Mouse (Mus musculus) C2C12 (cell line): ENCODE data around the gene Serinc4. TPM values are rescaled to one million over a fixed set of nuclear protein-coding genes. Genes with fewer than 3 reads are reported as not detected.
"Not testable (repeated sequence)": the region's sequence is repeated elsewhere in the genome, so short reads cannot be mapped to it uniquely, and the experiment has no call there.

Experiments used
- H3K27me3 ChIP-seq: one replicate; pipeline ENCODE4 v1.6.1; 2011; ENCODE audit not compliant: control insufficient read depth, insufficient read depth, insufficient read length
- H3K36me3 ChIP-seq: one replicate; pipeline ENCODE4 v1.6.1; 2011; ENCODE audit not compliant: control insufficient read depth, insufficient read depth
- H3K4me3 ChIP-seq: one replicate; pipeline ENCODE4 v1.5.1; 2011; ENCODE audit warnings: mild to moderate bottlenecking, control low read depth; ENCODE audit not compliant: poor library complexity, insufficient read depth, severe bottlenecking
- H3K79me2 ChIP-seq: one replicate; pipeline ENCODE4 v1.6.1; 2011; ENCODE audit not compliant: control insufficient read depth, insufficient read depth
- H3K79me3 ChIP-seq: one replicate; pipeline ENCODE4 v1.6.1; 2011; ENCODE audit warnings: low read depth, control low read depth
- H3ac ChIP-seq: one replicate; pipeline ENCODE3; 2011; ENCODE audit warnings: low read depth; ENCODE audit not compliant: control insufficient read depth, insufficient read length
- CEBPB ChIP-seq: IDR thresholded peaks from one replicate; pipeline ENCODE4 v1.6.1; 2011; ENCODE audit warnings: low read depth, mild to moderate bottlenecking, control low read depth, moderate library complexity
- CTCF ChIP-seq: IDR thresholded peaks from one replicate; pipeline ENCODE4 v1.5.1; 2011; ENCODE audit not compliant: control insufficient read depth, insufficient read depth, insufficient read length
- FOSL1 ChIP-seq: IDR thresholded peaks from one replicate; pipeline ENCODE4 v1.8.0; 2011; ENCODE audit warnings: mild to moderate bottlenecking, low read length; ENCODE audit not compliant: poor library complexity, insufficient read depth, severe bottlenecking
- MAX ChIP-seq: IDR thresholded peaks from one replicate; pipeline ENCODE4 v1.6.1; 2011; ENCODE audit warnings: mild to moderate bottlenecking, control low read depth
- MYOD1 ChIP-seq: IDR thresholded peaks from one replicate; pipeline ENCODE4 v1.6.1; 2011; ENCODE audit warnings: low read depth; ENCODE audit not compliant: control insufficient read depth, insufficient read length
- MYOG ChIP-seq: IDR thresholded peaks from one replicate; pipeline ENCODE4 v1.6.1; 2011; ENCODE audit not compliant: control insufficient read depth, insufficient read length; ENCODE audit errors: extremely low read depth
- USF1 ChIP-seq: IDR thresholded peaks from one replicate; pipeline ENCODE4 v1.6.1; 2011; ENCODE audit warnings: low read depth, mild to moderate bottlenecking, control low read depth, moderate library complexity
- long read RNA-seq, 2 experiments: library from polyadenylated mRNA; unstranded; transcript quantifications; one replicate each; pipeline ENCODE4 v2.0.0; 2019 to 2020
- polyA plus RNA-seq: library from polyadenylated mRNA; unstranded; fragments of >200 nt; fragmentation: generic; extraction: Trizol; gene quantifications from one replicate; pipeline ENCODE4 v1.2.1, GENCODE M21; 2012; ENCODE audit warnings: missing spikeins

Gene Serinc4
- 0.20 TPM for polyA plus RNA-seq
- long read RNA-seq, experiment 1, result 0 reads
- long read RNA-seq, experiment 2, partial matches to known transcripts, result 0 of 2 reads
- long read RNA-seq, experiment 2, other reads (novel, unspliced or antisense), result 1 of 2 reads

- Histone ChIP-seq H3K27me3 (no peaks in the 10 kb centered on the region), H3K4me3 (peak within 1 kb of the TSS; percentile 56), H3K79me2 (peaks cover 39% of the 10 kb centered on the region), H3ac (peak within 1 kb of the TSS; percentile 75), H3K36me3 (peaks cover 36% of the 10 kb centered on the region), H3K79me3 (peaks cover 12% of the 10 kb centered on the region)
- peak; percentile 80 for TF ChIP-seq MAX
- no peak for TF ChIP-seq CEBPB
Measured at GRCm38 (mm10) chr2:121456692-121457642, at the start of gene Serinc4. Serinc4 (minus strand) TSS chr2:121456781.

GRCm38 (mm10) chr2:121501550-121501949, 45.0 kb upstream of the Serinc4 start:
- H3K4me3 ChIP-seq, H3K79me3 ChIP-seq, H3K27me3 ChIP-seq, H3ac ChIP-seq, H3K36me3 ChIP-seq: not testable (repeated sequence)
- H3K79me2 ChIP-seq, result peaks cover 16% of the 10 kb centered on the region

GRCm38 (mm10) chr2:121484403-121484802, 27.8 kb upstream of the Serinc4 start:
- H3ac ChIP-seq, H3K4me3 ChIP-seq, H3K79me2 ChIP-seq, H3K27me3 ChIP-seq, H3K36me3 ChIP-seq, H3K79me3 ChIP-seq: not testable (repeated sequence)

GRCm38 (mm10) chr2:121483576-121483975, 27.0 kb upstream of the Serinc4 start:
- no peak overlapping the region for H3K4me3 ChIP-seq
- H3K27me3 ChIP-seq, result no peaks in the 10 kb centered on the region
- no peaks in the 10 kb centered on the region for H3K79me2 ChIP-seq
- H3K36me3 ChIP-seq, result no peaks in the 10 kb centered on the region
- no peak for TF ChIP-seq FOSL1
- no peak for TF ChIP-seq MYOG
- no peak for TF ChIP-seq USF1
- TF ChIP-seq MAX, result no peak
- TF ChIP-seq CTCF, result no peak
- no peak for TF ChIP-seq CEBPB
- TF ChIP-seq MYOD1, result no peak
- H3ac ChIP-seq, result no peak overlapping the region
- H3K79me3 ChIP-seq, result no peaks in the 10 kb centered on the region

GRCm38 (mm10) chr2:121480916-121481315, 24.3 kb upstream of the Serinc4 start:
- H3K79me3 ChIP-seq, H3K79me2 ChIP-seq, H3K36me3 ChIP-seq, H3K4me3 ChIP-seq, H3ac ChIP-seq, H3K27me3 ChIP-seq: not testable (repeated sequence)

GRCm38 (mm10) chr2:121480498-121480897, 23.9 kb upstream of the Serinc4 start:
- no peaks in the 10 kb centered on the region for H3K79me2 ChIP-seq
- H3K79me3 ChIP-seq, result no peaks in the 10 kb centered on the region
- H3K27me3 ChIP-seq, result no peaks in the 10 kb centered on the region
- TF ChIP-seq CTCF, result peak; percentile 17
- no peak for TF ChIP-seq CEBPB
- no peaks in the 10 kb centered on the region for H3K36me3 ChIP-seq
- no peak overlapping the region for H3K4me3 ChIP-seq
- no peak overlapping the region for H3ac ChIP-seq
